Mouse (Mus musculus): ENCODE measurements around the gene Rpl38. TPM values are rescaled to one million over a fixed set of nuclear protein-coding genes. Genes with fewer than 3 reads are reported as not detected.

The Rpl38 gene
- polyA plus RNA-seq, 1 experiment from 2014 or later: 1,641 TPM

DNA sequence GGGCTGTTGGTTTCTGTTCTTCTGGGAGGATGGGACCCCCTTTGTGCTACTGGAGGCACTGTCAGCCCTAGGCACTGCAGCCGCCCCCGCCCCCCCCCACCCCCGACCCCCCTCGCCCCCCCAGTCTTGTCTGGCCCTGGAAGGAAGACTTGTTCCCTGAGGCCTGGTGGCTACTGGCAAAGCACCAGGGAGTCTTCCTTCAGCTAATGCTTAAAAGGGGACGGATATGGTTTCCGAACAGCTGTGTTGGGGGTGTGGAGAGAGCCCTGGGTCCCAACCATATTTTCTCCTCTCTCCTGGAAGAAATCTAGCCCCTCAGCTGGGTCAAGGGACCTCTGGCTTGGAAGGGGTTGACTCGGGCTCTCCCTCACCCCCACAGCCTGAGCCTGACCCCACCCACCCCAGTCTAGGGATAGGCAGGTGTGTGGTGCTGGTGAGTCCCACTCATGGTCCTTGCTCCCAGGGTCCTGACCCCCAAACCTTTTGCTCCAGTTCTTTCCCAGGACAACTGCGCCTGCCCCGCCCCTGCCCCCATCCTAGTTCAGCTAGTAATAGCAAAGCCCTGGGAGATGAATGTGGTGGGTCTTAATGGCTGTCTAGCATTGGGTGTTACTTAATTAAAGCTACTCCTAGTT, 8.7 kb downstream of the Rpl38 start:
- H3K27me3 ChIP-seq (replicated peaks; ENCODE audit: control insufficient read depth, insufficient read depth, low read length): no peaks in the 10 kb centered on the region
- H3K4me3 ChIP-seq (ENCODE audit: low read depth, low read length): peak overlapping the region; percentile 69
- H3K9me3 ChIP-seq (ENCODE audit: control insufficient read depth, low read length): no peaks in the 10 kb centered on the region
- H3K27ac ChIP-seq (ENCODE audit: low read depth, low read length): no peak overlapping the region
- H3K36me3 ChIP-seq (ENCODE audit: control insufficient read depth, insufficient read depth, low read length): peaks cover 13% of the 10 kb centered on the region
- DNase-seq (ENCODE audit: low spot score): no peak
- H3K4me1 ChIP-seq (replicated peaks; ENCODE audit: control insufficient read depth, insufficient read depth, low read length): peaks cover 25% of the 10 kb centered on the region
- 52% methylated on average over 9 of the region's 9 CpGs for WGBS
- H3K4me2 ChIP-seq: peak overlapping the region; percentile 100
- H3K9ac ChIP-seq (ENCODE audit: low read depth, low read length): no peak overlapping the region
- no peak for ATAC-seq (replicated peaks; ENCODE audit: low FRiP score)

DNA sequence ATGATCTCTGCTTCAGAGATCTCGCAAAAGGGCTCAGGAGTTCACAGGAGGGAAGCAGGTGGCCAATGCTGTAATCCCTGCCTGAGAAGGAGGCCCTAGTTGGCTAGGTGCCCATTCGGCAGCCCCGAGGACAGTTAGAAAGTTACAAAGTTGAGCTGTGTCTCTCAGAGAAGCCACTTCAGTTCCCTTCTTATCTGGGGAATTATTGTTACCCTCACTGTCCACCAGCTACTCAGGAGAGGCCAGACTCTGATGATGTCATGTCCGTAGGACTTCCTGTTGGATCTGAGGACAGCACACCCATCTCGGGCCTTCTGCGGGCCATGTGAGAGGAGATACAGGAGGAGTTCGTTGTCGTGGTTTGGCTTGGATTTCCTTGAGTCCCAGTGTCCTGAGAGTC, 11.3 kb downstream of the Rpl38 start:
- Histone ChIP-seq H3K9ac (ENCODE audit: low read depth, low read length) (no peak overlapping the region), H3K9me3 (ENCODE audit: control insufficient read depth, low read length) (no peaks in the 10 kb centered on the region), H3K36me3 (ENCODE audit: control insufficient read depth, insufficient read depth, low read length) (no peaks in the 10 kb centered on the region), H3K4me3 (ENCODE audit: low read depth, low read length) (no peak overlapping the region), H3K4me1 (replicated peaks; ENCODE audit: control insufficient read depth, insufficient read depth, low read length) (peaks cover 22% of the 10 kb centered on the region), H3K27me3 (replicated peaks; ENCODE audit: control insufficient read depth, insufficient read depth, low read length) (no peaks in the 10 kb centered on the region), H3K4me2 (peak overlapping the region; percentile 10; the same call in 1 of the 2 replicates), H3K27ac (ENCODE audit: low read depth, low read length) (peak overlapping the region; percentile 3; the same call in 1 of the 2 replicates)
- no peak for ATAC-seq (replicated peaks; ENCODE audit: low FRiP score)
- no peak for DNase-seq (ENCODE audit: low spot score)
- 39% methylated on average over 8 of the region's 8 CpGs for WGBS

DNA sequence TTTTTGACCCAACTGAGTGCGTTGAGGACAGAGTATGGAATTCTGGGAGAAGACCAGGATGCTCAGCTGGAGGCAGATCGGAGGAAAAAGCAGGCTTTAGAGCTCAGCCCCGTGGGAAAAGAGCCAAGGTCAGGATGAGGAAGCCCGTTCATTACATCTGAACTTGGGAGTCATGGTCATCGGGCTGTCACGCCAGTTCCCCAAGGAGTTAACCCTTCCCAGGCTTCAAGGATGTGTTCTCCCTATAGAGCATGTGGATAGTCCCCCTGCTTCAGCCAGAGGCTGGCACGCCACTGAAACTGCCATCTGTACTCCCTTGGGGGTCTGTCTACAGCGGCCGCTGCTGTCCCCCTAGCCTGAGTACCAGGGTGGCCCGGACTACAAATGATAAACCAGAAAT, 12.0 kb downstream of the Rpl38 start:
- no peak overlapping the region for H3K4me3 ChIP-seq (ENCODE audit: low read depth, low read length)
- DNase-seq (ENCODE audit: low spot score): no peak
- H3K9ac ChIP-seq (ENCODE audit: low read depth, low read length): no peak overlapping the region
- no peak overlapping the region for H3K27ac ChIP-seq (ENCODE audit: low read depth, low read length)
- 63% methylated on average over 10 of the region's 10 CpGs for WGBS
- H3K4me2 ChIP-seq: no peak overlapping the region
- H3K9me3 ChIP-seq (ENCODE audit: control insufficient read depth, low read length): no peaks in the 10 kb centered on the region
- no peaks in the 10 kb centered on the region for H3K27me3 ChIP-seq (replicated peaks; ENCODE audit: control insufficient read depth, insufficient read depth, low read length)
- peaks cover 22% of the 10 kb centered on the region for H3K4me1 ChIP-seq (replicated peaks; ENCODE audit: control insufficient read depth, insufficient read depth, low read length)
- no peak for ATAC-seq (replicated peaks; ENCODE audit: low FRiP score)
- no peaks in the 10 kb centered on the region for H3K36me3 ChIP-seq (ENCODE audit: control insufficient read depth, insufficient read depth, low read length)

DNA sequence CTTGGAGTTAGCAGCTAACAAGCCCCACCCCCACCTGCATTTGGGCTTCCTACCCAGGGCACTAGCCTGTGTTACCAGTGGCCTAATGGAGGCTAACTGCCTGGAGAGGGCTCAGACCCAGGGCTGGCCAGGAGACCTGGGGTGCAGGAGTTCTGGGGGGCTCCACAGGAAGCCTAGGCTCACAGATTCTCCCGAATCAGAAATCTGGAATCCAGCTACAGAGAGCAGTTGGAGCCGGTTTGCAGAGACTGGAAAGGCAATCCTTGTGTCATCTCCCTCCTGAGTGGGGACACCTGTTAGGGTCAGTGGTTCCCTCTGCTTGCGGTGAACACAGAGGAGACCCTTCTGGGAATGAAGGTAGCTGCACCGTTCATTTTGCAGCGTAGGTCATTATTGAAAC, 12.7 kb downstream of the Rpl38 start:
- ATAC-seq (replicated peaks; ENCODE audit: low FRiP score): no peak

DNA sequence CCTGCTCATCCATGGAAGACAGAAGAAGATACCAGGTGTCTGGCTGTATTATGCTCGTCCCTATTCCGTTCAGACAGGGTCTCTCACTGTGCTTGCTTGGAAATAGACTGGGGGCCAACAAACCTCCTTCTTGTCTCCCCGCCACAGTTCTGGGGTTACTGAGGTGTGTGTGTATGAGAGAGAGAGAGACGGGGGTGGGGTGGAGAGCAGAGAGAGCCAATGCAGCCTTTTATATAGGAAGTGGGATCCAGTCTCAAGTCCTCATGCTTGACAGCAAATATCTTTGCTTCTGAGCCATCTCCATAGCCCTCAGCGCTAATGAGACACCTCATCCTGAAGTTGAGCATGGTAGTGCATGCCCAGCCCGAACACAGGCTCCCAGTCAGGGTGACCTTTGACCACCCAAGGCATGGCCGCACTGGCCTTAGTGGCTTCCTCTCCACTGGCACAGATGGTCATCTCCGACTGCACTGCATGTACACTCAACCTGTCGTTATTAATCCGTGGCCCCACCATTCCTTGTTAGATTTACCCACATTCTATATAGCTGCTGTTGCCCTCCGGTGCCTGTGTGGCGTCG, 14.1 kb downstream of the Rpl38 start:
- 93% methylated on average over 13 of the region's 13 CpGs for WGBS
- H3K27ac ChIP-seq (ENCODE audit: low read depth, low read length): no peak overlapping the region
- H3K27me3 ChIP-seq (replicated peaks; ENCODE audit: control insufficient read depth, insufficient read depth, low read length): no peaks in the 10 kb centered on the region
- no peaks in the 10 kb centered on the region for H3K9me3 ChIP-seq (ENCODE audit: control insufficient read depth, low read length)
- DNase-seq (ENCODE audit: low spot score) (no peak), ATAC-seq (replicated peaks; ENCODE audit: low FRiP score) (no peak)
- H3K4me2 ChIP-seq: no peak overlapping the region
- H3K4me3 ChIP-seq (ENCODE audit: low read depth, low read length): no peak overlapping the region
- H3K9ac ChIP-seq (ENCODE audit: low read depth, low read length): no peak overlapping the region
- peaks cover 10% of the 10 kb centered on the region for H3K4me1 ChIP-seq (replicated peaks; ENCODE audit: control insufficient read depth, insufficient read depth, low read length)
- no peaks in the 10 kb centered on the region for H3K36me3 ChIP-seq (ENCODE audit: control insufficient read depth, insufficient read depth, low read length)

More for the DNA sequence above, 12.7 kb downstream of the Rpl38 start:
- Histone ChIP-seq H3K4me3 (ENCODE audit: low read depth, low read length) (no peak overlapping the region), H3K27me3 (replicated peaks; ENCODE audit: control insufficient read depth, insufficient read depth, low read length) (no peaks in the 10 kb centered on the region), H3K9me3 (ENCODE audit: control insufficient read depth, low read length) (no peaks in the 10 kb centered on the region), H3K4me2 (no peak overlapping the region), H3K9ac (ENCODE audit: low read depth, low read length) (no peak overlapping the region), H3K4me1 (replicated peaks; ENCODE audit: control insufficient read depth, insufficient read depth, low read length) (peaks cover 20% of the 10 kb centered on the region), H3K27ac (ENCODE audit: low read depth, low read length) (no peak overlapping the region), H3K36me3 (ENCODE audit: control insufficient read depth, insufficient read depth, low read length) (no peaks in the 10 kb centered on the region)
- no peak for DNase-seq (ENCODE audit: low spot score)
- 71% methylated on average over 5 of the region's 5 CpGs for WGBS

DNA sequence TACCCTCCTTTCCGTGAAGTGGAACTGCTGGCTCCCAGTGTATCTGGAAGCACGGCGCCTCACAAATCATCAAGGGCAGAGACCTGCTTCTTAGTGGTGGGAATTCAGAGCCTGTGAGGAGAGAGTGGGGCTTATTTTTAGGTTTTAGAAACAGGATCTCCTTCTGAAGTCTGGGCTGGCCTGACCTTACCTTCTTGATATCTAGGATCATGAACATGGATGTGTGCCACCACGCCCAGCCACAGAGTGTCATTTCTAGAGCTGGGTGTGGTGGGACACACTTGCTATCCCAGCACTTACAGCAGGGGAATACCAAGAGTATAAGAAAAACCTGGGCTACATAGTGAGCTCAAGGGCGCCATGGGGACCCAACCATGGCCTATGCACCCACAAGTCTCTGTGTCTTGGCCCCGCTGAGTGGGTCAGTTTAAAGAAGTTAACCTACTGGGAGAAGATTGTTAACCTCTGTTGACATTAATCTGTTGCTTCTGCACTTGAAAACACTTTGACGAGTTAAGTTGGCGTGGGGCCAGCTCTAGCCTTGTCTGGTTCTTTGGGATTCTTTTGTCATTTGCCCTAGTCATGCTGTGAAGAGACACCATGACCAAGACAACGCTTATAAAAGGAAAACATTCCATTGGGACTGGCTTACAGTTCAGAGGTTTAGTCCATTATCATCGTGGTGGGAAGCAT, 14.9 kb downstream of the Rpl38 start:
- no peaks in the 10 kb centered on the region for H3K27me3 ChIP-seq (replicated peaks; ENCODE audit: control insufficient read depth, insufficient read depth, low read length)
- H3K36me3 ChIP-seq (ENCODE audit: control insufficient read depth, insufficient read depth, low read length): no peaks in the 10 kb centered on the region
- no peak overlapping the region for H3K4me3 ChIP-seq (ENCODE audit: low read depth, low read length)
- H3K4me1 ChIP-seq (replicated peaks; ENCODE audit: control insufficient read depth, insufficient read depth, low read length): peaks cover 10% of the 10 kb centered on the region
- ATAC-seq (replicated peaks; ENCODE audit: low FRiP score) (no peak), DNase-seq (ENCODE audit: low spot score) (no peak)
- WGBS: 90% methylated on average over 10 of the region's 10 CpGs
- no peak overlapping the region for H3K27ac ChIP-seq (ENCODE audit: low read depth, low read length)
- no peak overlapping the region for H3K4me2 ChIP-seq
- no peak overlapping the region for H3K9ac ChIP-seq (ENCODE audit: low read depth, low read length)
- H3K9me3 ChIP-seq (ENCODE audit: control insufficient read depth, low read length): no peaks in the 10 kb centered on the region

DNA sequence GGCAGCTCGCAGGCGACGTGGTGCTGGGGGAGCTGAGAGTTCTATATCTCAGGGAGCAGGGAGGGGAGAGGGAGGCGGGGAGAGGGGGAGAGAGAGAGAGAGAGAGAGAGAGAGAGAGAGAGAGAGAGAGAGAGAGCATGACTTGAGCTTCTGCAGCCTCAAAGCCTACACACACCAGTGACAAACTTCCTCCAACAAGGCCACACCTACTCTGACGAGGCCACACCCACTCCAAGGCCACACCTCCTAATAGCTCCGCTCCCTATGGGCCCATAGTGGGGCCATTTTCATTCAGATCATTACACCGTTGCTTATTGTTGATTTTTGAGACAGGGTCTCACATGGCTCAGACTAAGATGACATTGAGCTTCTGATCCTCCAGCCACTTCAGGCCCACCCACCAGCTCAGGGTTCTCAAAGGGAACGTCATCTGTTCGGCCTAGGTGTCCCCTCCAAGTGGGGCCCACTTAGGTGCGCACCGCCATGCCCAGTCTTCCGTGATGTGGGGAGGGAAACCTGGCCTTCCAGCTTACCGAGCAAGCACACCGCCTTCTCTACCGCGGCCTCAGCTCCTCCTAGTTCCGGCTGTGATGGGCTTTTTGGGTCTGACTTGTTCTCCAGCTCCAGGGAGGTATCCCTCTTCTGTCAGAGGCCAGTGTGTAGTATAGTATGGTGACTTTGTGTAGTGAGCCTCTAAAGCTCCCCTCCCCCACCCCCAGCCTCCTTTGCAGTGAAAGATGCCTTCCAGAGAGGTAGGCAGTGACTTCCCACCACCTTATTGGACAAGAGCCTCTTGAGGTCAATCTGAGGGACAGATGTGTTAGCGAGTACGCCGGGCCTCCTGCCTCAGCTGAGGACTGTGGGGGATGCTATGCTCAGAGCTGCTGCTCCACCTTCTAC, 15.6 kb downstream of the Rpl38 start:
- WGBS: 58% methylated on average over 20 of the region's 20 CpGs
- H3K9me3 ChIP-seq (ENCODE audit: control insufficient read depth, low read length): no peaks in the 10 kb centered on the region
- no peak overlapping the region for H3K9ac ChIP-seq (ENCODE audit: low read depth, low read length)
- peak; percentile 40 for ATAC-seq (replicated peaks; ENCODE audit: low FRiP score)
- DNase-seq (ENCODE audit: low spot score): no peak
- H3K4me3 ChIP-seq (ENCODE audit: low read depth, low read length): no peak overlapping the region
- no peaks in the 10 kb centered on the region for H3K36me3 ChIP-seq (ENCODE audit: control insufficient read depth, insufficient read depth, low read length)
- no peaks in the 10 kb centered on the region for H3K27me3 ChIP-seq (replicated peaks; ENCODE audit: control insufficient read depth, insufficient read depth, low read length)
- no peak overlapping the region for H3K27ac ChIP-seq (ENCODE audit: low read depth, low read length)
- H3K4me2 ChIP-seq: no peak overlapping the region
- H3K4me1 ChIP-seq (replicated peaks; ENCODE audit: control insufficient read depth, insufficient read depth, low read length): peaks cover 10% of the 10 kb centered on the region

DNA sequence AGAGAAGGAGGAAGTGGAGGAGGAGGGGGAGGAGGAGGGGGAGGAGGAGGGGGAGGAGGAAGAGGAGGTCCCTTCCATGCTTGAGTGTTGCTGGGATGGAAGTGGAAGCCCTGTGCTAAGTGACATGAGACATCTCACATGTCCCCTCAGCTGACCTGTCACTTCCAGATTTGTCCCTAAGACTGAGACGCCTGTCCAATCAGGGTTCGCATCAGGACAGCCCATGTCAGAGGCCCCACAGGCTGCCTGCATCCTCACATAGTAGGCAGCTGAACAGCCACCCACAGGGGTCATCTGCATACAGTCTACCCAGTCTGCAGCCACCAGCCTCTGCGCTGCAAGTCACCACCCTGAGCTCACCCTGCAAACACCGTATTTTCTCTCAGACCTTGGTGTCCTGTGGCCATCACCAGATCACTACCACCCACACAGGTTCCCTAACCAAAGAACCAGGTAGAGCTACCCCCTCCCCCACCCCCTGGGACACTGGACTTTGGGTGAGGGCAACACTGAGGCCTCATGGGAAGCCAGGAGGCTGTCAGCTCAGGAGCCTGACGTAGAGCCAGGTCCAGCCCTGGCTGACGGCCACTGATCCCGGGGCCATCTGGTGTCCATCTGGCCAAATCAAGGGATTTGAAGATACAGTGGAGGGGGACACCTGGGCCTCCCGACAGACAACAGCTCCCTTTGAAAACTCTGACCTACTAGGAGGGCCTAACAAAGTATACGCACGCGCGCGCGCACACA, 16.5 kb downstream of the Rpl38 start:
- DNase-seq (ENCODE audit: low spot score): no peak
- Histone ChIP-seq H3K27me3 (replicated peaks; ENCODE audit: control insufficient read depth, insufficient read depth, low read length) (no peaks in the 10 kb centered on the region), H3K4me3 (ENCODE audit: low read depth, low read length) (no peak overlapping the region), H3K4me1 (replicated peaks; ENCODE audit: control insufficient read depth, insufficient read depth, low read length) (peaks cover 7% of the 10 kb centered on the region), H3K9ac (ENCODE audit: low read depth, low read length) (no peak overlapping the region), H3K4me2 (no peak overlapping the region), H3K27ac (ENCODE audit: low read depth, low read length) (no peak overlapping the region), H3K36me3 (ENCODE audit: control insufficient read depth, insufficient read depth, low read length) (no peaks in the 10 kb centered on the region), H3K9me3 (ENCODE audit: control insufficient read depth, low read length) (no peaks in the 10 kb centered on the region)
- 73% methylated on average over 14 of the region's 14 CpGs for WGBS
- peak; percentile 22; the same call in 1 of the 2 replicates for ATAC-seq (replicated peaks; ENCODE audit: low FRiP score)

Measured in liver, embryonic 11.5 days (tissue).